Mouse (Mus musculus): ENCODE measurements around the gene Hexb. TPM values are rescaled to one million over a fixed set of nuclear protein-coding genes. Genes with fewer than 3 reads are reported as not detected.

The Hexb gene
- total RNA-seq, 2 experiments from 2014 or later = 111 to 112 TPM

DNA sequence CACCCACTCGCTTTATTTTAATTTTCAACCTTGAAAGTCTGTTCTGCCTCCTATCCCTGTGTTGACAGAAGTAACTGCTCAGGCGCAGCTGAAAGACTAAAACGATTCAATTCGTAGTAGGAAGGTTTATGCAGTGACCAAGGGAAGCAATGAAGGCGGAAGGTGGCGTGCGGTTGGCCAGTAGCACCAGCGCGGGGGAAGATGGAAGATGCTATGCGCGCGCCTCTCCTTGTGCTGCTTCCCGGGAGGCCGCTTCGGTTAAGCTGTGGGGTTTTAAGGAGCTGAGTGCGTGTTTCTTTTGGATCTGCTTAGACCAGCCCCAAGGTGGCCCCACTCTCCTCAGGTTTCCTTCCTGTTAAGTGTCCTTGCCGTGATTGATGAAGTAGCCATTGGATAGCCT lies 27.0 kb upstream of the Hexb start:
- no peak for DNase-seq (ENCODE audit: low spot score in 2 of 2)

DNA sequence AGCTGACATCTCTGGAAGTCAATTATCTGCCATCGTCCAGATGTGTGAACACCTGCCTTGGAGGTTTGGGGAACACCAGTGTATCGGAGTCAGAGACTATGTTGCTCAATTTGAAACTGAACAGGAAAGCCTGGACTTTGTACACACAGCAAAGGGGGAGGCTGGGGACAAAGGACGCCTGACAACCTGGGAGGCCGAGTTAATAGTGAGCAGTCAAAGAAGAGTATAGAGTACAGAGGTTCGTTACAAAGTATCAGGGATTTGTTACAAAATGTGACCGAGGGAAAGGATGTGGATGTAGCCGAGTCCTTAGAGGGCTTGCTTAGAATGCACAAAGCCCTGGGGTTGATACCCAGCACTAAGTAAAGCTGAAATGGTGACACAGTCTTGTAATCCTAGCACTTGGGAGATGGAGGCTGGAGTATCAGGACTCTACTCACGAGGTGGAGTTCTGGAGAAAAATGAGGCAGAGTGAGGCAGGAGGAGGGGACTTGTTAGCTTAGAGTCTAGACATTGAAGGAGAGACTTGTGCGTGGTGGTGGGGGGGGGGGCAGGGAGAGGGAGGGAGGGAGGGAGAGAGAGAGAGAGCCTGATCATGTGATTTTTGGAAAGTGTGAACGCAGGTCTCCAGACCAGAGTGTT lies 26.3 kb upstream of the Hexb start:
- no peak for DNase-seq (ENCODE audit: low spot score in 2 of 2)

DNA sequence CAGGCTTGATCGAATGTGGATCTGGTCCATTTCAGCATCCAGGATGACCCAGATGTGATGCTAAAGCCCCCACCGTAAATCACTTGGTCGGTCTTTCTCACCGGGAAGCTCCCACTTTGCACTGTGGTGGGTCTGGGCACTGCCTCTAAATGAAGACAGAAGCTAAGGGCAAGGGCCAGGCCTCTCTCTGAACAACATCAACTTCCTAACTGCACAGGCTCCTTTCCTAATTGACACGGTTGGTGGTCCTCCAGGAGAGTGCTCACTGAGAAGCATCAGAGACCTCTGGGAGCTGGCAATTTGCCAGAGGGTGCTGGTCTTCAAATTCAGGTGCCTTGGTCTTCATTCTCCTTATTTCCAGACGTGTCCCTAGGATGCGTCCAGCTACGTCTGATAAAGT lies 25.7 kb upstream of the Hexb start:
- no peak for DNase-seq (ENCODE audit: low spot score in 2 of 2)

DNA sequence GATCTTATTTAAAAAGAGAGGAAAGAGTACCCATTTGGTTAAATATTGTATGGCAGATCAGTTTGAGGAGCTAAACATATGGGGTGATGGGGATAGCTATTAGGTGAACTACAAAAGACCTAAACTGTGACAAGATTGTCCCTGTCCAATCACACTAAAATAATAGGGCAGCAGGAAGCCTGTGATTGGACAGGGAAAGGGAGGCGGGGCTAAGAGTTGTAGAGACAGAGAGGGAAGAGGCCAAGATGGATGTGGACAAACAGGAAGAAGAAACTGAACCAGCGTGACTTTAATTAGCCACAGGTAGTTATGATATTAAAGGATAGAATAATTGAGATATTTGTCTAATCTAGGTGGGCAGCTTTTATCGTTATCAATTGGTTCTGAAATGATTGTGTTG lies 21.9 kb upstream of the Hexb start:
- no peak for DNase-seq (ENCODE audit: low spot score in 2 of 2)

DNA sequence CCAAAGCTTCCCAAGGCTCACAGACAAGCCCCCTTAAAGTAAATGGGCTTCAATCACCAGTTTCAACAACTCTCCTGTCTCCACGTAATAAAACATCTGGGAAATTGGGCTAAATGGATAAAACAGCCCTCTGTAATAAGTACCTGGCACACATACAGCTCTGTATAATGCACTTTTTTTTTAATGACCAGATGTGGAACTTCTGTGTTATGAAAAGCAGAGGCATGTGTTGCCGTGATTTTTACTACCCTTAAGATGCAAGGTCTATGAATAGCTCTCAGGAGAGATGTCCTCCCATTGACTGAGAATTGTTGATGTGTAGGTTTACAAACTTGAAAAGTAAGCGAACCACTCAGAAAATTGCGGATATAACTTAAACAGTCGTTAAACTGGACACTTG lies 18.0 kb upstream of the Hexb start:
- no peak for DNase-seq (ENCODE audit: low spot score in 2 of 2)

DNA sequence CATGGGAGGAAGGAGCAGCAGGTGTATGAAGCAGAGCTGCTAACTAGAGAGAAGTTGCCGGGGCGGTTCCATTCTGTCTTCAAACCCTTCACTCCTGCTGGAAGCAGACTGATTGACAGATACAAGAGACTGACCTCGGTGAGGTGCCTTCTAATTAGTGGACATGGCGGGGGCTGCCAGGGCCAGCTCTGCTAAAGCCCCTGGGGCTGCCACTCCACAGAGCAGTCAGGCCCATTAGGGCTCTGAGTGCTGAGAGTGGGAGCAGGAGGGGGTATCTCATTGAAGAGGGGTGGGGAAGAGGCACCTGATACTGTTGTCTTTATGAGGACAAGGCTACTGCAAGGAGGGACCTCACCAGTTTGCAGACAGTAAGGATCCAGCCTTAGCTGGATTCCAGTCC lies 17.4 kb upstream of the Hexb start:
- no peak for DNase-seq (ENCODE audit: low spot score in 2 of 2)

DNA sequence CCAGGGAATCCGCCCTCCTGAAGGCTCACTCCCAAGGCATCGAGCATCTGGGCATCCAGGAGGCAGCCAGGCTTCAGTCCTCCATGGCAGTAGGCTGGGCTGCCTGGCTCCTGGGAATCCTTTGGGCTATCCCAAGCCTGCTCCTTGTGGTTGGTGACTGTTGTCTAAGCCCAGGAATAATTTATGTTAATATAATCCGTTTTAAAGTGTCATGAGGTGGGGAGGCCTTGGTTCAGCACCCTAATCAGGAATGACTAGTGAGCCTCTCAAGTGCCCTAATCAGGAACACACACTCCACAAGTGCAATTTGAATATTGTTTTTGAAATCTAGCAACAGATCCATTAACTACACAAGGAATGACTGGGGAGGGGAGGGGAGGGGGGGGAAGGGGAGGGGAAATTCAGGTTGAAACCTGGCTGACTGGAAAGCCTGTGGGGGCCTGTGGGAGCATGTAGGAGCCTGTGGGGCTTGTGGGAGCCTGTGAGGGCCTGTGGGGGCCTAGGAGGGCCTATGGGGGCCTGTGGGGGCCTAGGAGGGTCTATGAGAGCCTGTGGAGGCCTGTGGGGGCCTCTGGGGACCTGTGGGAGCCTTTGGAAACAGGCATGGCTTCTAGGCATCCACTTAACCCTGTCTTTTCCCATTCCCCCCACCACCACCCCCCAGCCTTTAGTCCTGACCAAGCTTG lies 16.6 kb upstream of the Hexb start:
- DNase-seq (ENCODE audit: low spot score in 2 of 2) = no peak

DNA sequence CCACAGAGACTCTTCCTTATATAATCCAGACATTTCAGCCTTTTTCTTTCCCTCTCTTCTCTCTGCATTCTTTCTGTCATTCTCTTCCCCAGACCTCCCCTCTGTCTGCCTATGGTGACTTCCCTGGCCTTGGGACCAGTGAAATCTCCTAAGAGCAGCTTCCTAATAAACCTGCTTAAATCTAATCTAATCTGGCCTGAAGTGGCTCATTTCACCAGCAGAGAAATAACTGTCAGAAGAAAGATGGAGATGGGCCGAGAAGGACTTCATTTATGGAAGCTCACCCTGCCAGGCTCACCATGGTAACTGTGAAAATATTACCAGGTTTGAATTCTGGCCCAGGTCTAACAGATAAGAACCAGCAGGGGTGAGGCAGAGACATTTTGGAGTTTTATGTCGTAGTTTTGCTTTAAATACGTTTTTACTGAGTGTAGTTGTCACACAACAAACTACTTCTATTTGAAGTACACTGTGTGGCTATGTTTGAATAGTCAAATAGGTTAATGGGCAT lies 10.4 kb upstream of the Hexb start:
- no peak for DNase-seq (ENCODE audit: low spot score in 2 of 2)

DNA sequence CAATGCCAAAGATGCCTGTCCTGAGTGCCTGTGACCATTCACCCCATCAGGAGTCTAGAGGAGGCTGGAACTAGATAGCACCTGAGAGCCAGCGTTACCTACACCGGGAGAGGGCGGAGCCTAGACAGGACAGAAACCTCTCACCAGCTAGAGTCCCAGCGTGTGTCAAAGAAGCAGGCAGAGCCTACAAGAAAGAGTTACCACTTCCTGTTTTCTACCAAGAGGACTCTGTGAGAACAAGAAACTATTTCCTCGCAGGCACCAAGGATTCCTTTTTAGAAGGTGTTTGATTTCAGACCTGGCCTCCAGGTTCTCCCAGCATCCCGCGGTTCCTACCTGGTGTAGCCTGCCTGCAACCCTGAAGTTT lies 9.9 kb upstream of the Hexb start:
- DNase-seq (ENCODE audit: low spot score in 2 of 2) = no peak

DNA sequence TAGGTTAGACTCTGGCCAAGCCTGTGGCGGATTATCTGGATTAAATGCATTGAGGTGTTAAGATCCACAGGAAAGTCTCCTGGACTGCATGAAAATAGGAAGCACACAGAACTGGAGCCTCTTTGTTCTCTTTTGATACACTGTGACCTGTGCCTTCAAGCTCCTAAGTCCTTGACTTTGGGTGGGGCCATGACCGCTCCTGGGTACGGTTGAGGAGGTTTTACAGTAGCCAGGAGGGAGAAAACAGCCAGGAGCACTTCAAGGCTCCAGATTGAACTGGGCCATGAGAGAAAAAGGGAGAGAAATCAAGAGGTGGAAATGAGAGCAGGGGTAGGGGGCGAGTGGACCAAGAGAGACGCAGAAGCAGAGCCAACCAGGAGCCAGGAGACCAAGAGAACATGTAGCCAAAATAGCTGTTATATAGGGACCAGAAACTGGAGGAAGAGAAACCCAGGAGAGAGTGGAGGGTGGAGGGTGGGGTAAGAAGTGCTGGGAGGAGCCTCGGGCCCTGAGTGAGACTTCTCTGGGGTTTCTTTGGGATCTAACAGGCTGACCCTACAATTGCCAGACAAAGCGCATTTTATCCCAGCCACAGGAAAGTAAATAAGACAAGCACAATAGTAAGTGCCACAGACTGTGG lies 9.4 kb upstream of the Hexb start:
- no peak for DNase-seq (ENCODE audit: low spot score in 2 of 2)

DNA sequence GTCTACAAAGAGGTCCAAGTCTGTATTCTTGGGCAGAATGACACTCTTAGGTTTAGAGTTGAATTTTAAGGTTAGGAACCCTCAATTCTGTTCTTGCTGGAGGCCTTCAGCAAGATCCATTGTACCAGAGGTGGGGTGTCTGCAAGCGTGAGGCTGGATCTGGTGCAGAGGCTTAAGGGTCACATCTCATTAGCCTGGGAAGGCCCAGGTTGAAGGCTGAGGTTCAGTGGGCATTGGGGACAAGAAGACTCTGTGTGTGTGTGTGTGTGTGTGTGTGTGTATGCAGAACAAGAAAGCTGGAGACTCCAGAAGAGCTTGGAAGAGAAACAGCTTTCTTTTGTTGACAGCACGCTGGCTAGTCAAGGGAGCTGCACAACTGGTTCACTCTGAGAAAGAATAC lies 7.9 kb upstream of the Hexb start:
- no peak for DNase-seq (ENCODE audit: low spot score in 2 of 2)

DNA sequence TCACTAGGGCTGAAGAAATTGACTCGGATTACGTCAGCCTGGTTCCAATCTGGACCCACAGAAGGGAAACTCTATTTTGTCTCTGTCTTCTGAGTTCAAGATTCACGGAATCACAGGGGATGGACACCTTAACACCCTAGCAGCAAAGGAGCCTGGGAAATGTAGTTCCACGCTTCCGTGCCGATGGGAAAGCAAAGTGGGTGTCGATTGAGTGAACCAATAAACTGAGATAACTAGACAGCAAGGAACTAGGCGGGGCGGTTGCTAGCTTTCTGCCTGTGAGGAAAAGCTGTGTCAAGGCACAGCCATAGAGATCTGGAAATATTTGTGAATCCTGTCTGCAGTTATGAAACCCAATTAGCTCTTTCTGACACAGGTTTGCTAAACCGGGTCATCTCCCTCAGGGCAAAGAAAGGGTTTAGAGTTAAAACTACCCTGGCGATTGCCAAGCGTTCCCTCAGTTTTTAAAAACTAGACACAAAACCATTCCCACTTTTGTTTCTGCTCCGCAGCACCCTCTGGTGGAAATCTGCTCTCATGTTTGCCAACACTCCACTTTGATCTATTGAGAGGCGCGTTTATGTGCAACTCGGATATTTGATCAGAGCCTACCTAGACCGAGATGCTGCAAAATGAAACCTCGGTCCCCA lies 7.0 kb upstream of the Hexb start:
- peak; percentile 87 to 91 for DNase-seq (ENCODE audit: low spot score in 2 of 2)

DNA sequence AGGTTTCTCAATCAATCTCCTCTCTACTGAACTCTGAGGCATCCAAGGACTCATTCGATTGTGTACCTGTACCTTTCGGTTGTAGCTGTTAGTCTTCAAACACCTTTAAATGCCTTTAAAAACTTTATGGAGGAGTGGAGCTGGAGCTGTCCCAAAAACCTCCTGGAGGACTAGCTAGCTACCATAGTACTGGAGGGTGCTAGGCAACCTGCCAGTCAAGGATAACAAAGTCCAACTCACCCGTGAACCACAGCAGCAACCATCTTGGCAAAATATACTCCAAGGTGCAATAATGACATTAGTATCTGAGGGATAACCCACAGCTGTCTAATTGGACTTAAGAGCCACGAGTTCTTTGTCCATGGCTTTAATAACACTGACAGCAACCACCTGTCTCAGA lies 3.7 kb upstream of the Hexb start:
- DNase-seq (ENCODE audit: low spot score in 2 of 2) = no peak

DNA sequence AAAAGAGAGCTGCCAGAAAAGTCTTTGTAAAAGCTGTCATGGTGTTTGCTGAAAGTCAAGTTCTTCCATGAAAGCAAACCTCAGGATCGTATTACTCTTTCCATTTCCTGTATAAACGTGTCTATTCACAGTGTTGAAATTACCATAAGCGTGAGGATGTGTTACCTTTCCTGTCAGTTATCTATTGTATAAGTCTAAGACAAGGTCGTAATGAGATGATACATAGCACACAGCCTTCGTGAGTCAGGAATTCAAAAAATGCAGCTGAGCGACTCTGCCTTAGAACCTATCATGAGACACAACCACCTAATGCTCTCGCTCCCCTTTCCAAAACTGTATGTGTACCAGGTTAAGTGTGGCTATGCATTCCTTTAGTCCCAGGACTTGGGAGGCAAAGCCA lies 2.9 kb upstream of the Hexb start:
- DNase-seq (ENCODE audit: low spot score in 2 of 2) = no peak

DNA sequence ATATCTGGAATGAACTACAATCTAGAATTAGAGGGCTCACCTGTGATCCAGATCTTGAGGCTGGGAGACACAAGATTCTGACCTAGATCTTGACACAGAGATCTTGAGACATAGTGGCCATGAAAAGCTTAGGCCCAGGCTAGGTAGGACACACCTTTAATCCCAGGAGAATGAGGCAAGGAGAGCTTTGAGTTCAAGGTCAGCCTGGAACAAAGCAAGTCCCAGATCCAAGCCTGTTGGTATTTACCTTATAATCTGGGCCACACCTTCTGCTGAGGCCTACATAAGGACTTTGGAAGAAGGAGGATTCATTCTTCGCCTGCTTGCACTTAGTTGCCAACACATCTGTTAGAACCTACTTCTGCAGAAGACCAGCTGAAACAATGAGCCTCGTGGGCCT lies 966 bp upstream of the Hexb start:
- no peak for DNase-seq (ENCODE audit: low spot score in 2 of 2)

DNA sequence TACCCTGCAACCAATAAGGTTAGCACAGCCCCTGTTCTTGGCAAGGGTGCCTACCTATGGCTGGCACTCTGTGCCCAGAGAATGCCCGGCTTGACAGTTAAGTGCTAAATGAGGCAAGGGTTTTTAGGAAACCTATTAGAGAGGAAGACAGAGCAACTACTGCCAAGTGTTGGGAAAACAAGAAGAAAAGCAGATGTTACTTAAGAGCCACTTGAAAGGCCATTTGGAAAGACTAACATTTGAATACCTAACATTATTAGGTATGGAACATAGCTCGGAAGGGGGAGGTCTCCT lies 1.3 kb downstream of the Hexb start:
- no peak for DNase-seq (ENCODE audit: low spot score in 2 of 2)

DNA sequence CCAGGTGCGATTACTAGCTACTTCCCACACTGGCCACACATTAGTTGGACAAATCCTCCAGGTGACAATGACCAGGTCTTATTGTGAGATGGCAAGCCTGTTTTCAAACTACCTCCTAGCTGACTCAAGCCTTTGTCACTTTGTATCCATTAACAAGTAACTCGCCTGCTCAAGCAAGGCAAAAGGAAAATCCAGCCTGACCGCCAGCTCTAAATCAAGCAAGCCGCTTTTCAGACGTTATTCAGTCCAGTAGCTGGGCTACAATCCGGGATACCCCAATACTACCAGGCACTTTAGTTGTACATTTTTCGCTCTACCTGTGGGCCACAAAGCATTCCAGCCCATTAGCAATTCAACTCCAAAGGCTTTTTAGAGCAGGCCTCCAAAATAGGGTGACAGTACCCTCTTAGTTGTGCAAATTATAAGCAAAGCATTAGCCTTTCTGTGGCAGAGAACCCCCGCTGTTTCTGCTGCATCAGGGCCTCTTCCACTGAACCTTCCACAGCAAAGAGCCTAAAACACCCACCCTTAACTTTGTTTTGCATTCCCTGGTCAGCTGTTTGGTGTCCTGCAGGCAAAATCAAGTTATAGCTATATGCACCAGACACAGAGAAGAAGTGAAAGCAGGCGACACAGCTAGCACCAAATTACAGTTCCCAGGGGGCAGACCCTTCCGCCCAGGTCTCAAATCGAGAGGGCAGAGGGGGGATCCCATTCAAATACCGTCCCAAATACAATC lies 1.8 kb downstream of the Hexb start:
- no peak for DNase-seq (ENCODE audit: low spot score in 2 of 2)

DNA sequence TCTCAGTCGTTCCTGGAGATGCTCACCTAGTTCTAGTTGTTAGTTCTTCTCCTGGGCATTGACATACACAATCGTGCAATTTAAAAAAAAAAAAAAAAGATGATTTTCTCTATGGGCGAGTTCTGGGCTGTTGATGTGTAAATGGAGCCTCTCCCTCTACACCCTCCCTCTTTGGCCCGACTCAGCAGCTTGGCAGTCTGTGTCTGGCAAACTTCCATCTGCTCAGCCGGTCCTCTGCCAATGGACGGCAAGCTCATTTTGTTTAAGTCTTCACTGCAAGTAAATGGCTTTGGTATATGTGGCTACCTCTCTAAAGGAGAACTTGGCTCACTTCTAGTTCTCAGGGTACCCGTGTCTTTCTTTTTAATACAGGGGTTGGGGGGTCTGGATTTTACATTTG lies 4.7 kb downstream of the Hexb start:
- DNase-seq (ENCODE audit: low spot score in 2 of 2) = peak; percentile 49 to 83

DNA sequence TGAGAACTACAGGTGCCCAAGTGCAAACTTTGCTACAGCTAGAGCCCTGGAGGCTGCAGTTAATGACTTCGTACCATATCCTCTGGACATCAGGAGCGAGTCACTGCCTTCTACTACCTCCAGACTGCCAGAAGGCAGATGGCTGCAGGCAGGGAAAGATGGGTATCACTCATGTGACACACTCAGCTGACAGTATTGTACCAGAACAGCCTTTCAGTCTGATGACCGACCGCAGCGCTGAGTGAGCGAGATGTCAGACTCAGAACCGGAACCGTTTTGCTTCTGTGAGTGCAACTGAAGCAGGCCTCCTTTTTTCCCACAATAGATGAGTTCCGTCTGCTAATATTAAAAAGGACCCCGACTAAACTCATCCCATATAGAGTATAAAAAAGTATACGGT lies 5.5 kb downstream of the Hexb start:
- DNase-seq (ENCODE audit: low spot score in 2 of 2) = no peak

DNA sequence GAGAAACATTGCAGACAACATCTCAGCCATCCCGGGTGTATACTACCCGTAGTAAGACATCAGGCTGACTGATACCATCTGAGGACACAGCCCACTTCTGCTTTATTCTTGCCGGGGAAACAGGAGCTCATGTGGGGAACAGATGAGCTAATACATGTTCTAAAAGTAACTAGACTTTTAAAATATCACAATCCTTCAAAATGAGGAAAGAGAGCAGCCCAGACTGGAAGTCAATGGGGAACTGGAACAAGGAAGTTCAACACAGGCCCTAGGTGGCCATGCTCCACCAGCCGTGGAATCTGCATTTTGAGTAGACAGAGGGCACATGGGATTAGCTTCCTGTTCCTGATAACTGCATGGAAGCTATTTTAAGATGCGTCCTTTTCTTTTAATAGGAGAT lies 10.5 kb downstream of the Hexb start:
- DNase-seq (ENCODE audit: low spot score in 2 of 2) = peak in 1 of 2 experiments; percentile 46

DNA sequence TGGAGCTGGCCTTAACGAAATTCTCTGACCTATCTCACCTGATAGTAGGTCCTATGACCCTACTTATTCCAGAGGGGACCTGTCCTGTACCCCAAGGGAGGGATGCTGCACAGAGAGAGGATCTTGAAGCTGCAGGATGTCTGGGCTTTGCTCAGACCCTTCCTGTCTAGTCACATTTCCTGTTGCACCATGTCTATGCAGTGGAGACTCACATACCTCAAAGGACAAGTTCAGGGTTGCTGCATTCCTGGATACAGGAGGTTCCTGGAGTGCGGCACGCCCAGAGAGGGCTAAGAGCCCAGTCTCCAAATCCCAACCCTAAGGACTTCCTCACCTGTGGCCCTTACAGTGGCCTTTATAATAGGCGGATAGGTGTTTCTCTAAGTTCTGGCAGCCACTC lies 11.8 kb downstream of the Hexb start:
- no peak for DNase-seq (ENCODE audit: low spot score in 2 of 2)

DNA sequence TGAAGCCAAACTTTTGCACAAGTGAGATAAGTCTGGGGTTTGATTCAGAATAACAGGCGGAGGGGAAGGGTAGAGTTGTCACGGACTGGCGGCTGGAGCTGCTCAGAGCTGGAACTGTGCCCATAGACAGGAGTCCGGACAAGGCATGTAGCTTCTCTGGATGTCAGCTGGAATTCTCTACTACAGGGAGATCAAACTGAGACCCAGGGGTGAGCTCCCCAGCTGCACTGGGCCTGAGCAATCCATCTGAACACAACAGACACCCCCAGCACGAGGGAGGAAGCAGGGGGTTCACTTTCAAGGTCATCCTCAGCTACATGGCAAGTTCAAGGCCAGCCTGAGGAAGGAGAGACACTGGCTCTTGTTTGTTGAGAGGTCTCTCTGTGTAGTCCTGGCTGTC lies 13.5 kb downstream of the Hexb start:
- no peak for DNase-seq (ENCODE audit: low spot score in 2 of 2)

All from layer of hippocampus, postnatal 14 days (tissue).